Mouse (Mus musculus) erythroblast, embryonic 14.5 days (primary cell): ENCODE measurements around the gene Sri.

Source experiments
- GATA1 ChIP-seq: IDR thresholded peaks from 2 replicates; pipeline ENCODE4 v1.6.1; 2012; ENCODE audit warnings: low read length, inconsistent platforms, mixed read lengths
- TAL1 ChIP-seq: IDR thresholded peaks from 3 replicates; pipeline ENCODE4 v1.6.1; 2012; ENCODE audit warnings: low read length, inconsistent platforms, mixed read lengths

- no peak for TF ChIP-seq GATA1
- no peak for TF ChIP-seq TAL1
These were observed 11.1 kb downstream of the Sri start for GRCm38 (mm10) chr5:8057018-8057323.
